Mouse (Mus musculus) liver, embryonic 11.5 days (tissue): ENCODE results near the gene Acat2. TPM values are rescaled to one million over a fixed set of nuclear protein-coding genes. Genes with fewer than 3 reads are reported as not detected.

ENCODE experiments used
- ATAC-seq: fragments of 200-750 bp; cut with Nextera tagmentation; replicated peaks from 2 replicates; pipeline ENCODE4 v1.8.0; 2017; ENCODE audit warnings: moderate number of reproducible peaks, mild to moderate bottlenecking, moderate TSS enrichment, moderate library complexity; ENCODE audit not compliant: low FRiP score
- DNase-seq: peaks from one replicate; pipeline ENCODE4 v3.0.0-alpha.2; 2017; ENCODE audit warnings: low spot score
- H3K27ac ChIP-seq: fragments of 300-500 bp; sonication (generic); 2 replicates; pipeline ENCODE4 v1.5.1; 2014; ENCODE audit warnings: mild to moderate bottlenecking, low read depth, low read length, control low read depth
- H3K27me3 ChIP-seq: fragments of 300-500 bp; sonication (generic); replicated peaks from 2 replicates; pipeline ENCODE4 v1.6.1; 2014; ENCODE audit warnings: low read length, mixed read lengths; ENCODE audit not compliant: control insufficient read depth, insufficient read depth
- H3K36me3 ChIP-seq: fragments of 300-500 bp; sonication (generic); 2 replicates; pipeline ENCODE4 v1.6.1; 2014; ENCODE audit warnings: mild to moderate bottlenecking, low read length, moderate library complexity, mixed read lengths; ENCODE audit not compliant: control insufficient read depth, insufficient read depth
- H3K4me1 ChIP-seq: fragments of 300-500 bp; sonication (generic); replicated peaks from 2 replicates; pipeline ENCODE4 v1.6.1; 2014; ENCODE audit warnings: low read length, mixed read lengths; ENCODE audit not compliant: control insufficient read depth, insufficient read depth
- H3K4me2 ChIP-seq: fragments of 300-500 bp; sonication (generic); 2 replicates; pipeline ENCODE4 v1.6.1; 2014; ENCODE audit warnings: mild to moderate bottlenecking, control low read depth, moderate library complexity
- H3K4me3 ChIP-seq: fragments of 300-500 bp; sonication (generic); 2 replicates; pipeline ENCODE4 v1.5.1; 2014; ENCODE audit warnings: low read depth, low read length, control low read depth
- H3K9ac ChIP-seq: fragments of 300-500 bp; sonication (generic); 2 replicates; pipeline ENCODE4 v1.6.1; 2014; ENCODE audit warnings: low read depth, low read length, control low read depth
- H3K9me3 ChIP-seq: fragments of 300-500 bp; sonication (generic); 2 replicates; pipeline ENCODE4 v1.6.1; 2016; ENCODE audit warnings: low read length, inconsistent platforms, mixed read lengths; ENCODE audit not compliant: control insufficient read depth
- WGBS: fragments of 180-500 bp; shearing (Covaris S2); extraction: QIAGEN DNeasy Blood & Tissue Kit; methylation state at CpG from one replicate; pipeline ENCODE4 v1.1.7; 2014; 5-methylcytosine and 5-hydroxymethylcytosine counted together
- polyA plus RNA-seq: library from polyadenylated mRNA; unstranded; fragments of >200 nt; fragmentation: Nextera tagmentation; extraction: Ambion mirVana; gene quantifications from 2 replicates; pipeline ENCODE4 v1.2.1, GENCODE M21; 2014

The Acat2 gene
- polyA plus RNA-seq, 1 experiment from 2014 or later = 113 TPM

GRCm38 (mm10) chr17:12925703-12926180, 34.8 kb downstream of the Acat2 start:
- no peak overlapping the region for H3K4me2 ChIP-seq
- peaks cover 41% of the 10 kb centered on the region for H3K36me3 ChIP-seq
- no peak for DNase-seq
- no peaks in the 10 kb centered on the region for H3K9me3 ChIP-seq
- no peak overlapping the region for H3K4me3 ChIP-seq
- 0 out of 2 replicates have a peak, but pooled peaks have one; percentile 8 for ATAC-seq
- WGBS = 88% methylated on average over 8 of the region's 8 CpGs
- no peaks in the 10 kb centered on the region for H3K4me1 ChIP-seq
- H3K27me3 ChIP-seq = no peaks in the 10 kb centered on the region
- no peak overlapping the region for H3K9ac ChIP-seq
- H3K27ac ChIP-seq = no peak overlapping the region

- Histone ChIP-seq H3K9me3 (no peaks in the 10 kb centered on the region), H3K4me1 (no peaks in the 10 kb centered on the region), H3K27ac (no peak overlapping the region), H3K4me2 (no peak overlapping the region), H3K4me3 (no peak overlapping the region), H3K9ac (no peak overlapping the region), H3K36me3 (peaks cover 48% of the 10 kb centered on the region), H3K27me3 (no peaks in the 10 kb centered on the region)
- 90% methylated on average over 3 of the region's 3 CpGs for WGBS
- DNase-seq = no peak
- ATAC-seq = peak; percentile 30; the same call in 1 of the 2 replicates
Observed at GRCm38 (mm10) chr17:12925001-12925400, 35.5 kb downstream of the Acat2 start.

- Histone ChIP-seq H3K4me1 (peaks cover 3% of the 10 kb centered on the region; the same call in 1 of the 2 replicates), H3K27ac (no peak overlapping the region), H3K9ac (no peak overlapping the region), H3K4me2 (no peak overlapping the region), H3K36me3 (peaks cover 58% of the 10 kb centered on the region), H3K4me3 (no peak overlapping the region), H3K27me3 (no peaks in the 10 kb centered on the region), H3K9me3 (no peaks in the 10 kb centered on the region)
- no peak for DNase-seq
- 97% methylated on average over 1 of the region's 1 CpGs for WGBS
- no peak for ATAC-seq
Observed at GRCm38 (mm10) chr17:12921073-12921472, 39.5 kb downstream of the Acat2 start.

- Histone ChIP-seq H3K4me1 (peaks cover 4% of the 10 kb centered on the region; the same call in 1 of the 2 replicates), H3K9me3 (no peaks in the 10 kb centered on the region), H3K27me3 (no peaks in the 10 kb centered on the region), H3K4me3 (peak overlapping the region; percentile 93), H3K4me2 (peak overlapping the region; percentile 66), H3K27ac (peak overlapping the region; percentile 95), H3K9ac (peak overlapping the region; percentile 100), H3K36me3 (peaks cover 39% of the 10 kb centered on the region)
- DNase-seq = no peak
- under 1% methylated on average over 40 of the region's 40 CpGs for WGBS
- peak; percentile 77 for ATAC-seq
Observed at GRCm38 (mm10) chr17:12916588-12917380, 43.8 kb downstream of the Acat2 start.

GRCm38 (mm10) chr17:12915881-12916583, 44.5 kb downstream of the Acat2 start, which contains the start of gene Mrpl18:
Gene Mrpl18, minus strand, starts transcription at chr17:12916345.
- Histone ChIP-seq H3K27me3 (no peaks in the 10 kb centered on the region), H3K9ac (peak within 1 kb of the TSS; percentile 100), H3K36me3 (peaks cover 39% of the 10 kb centered on the region), H3K4me2 (peak within 1 kb of the TSS; percentile 90), H3K9me3 (no peaks in the 10 kb centered on the region), H3K4me1 (peaks cover 4% of the 10 kb centered on the region; the same call in 1 of the 2 replicates), H3K27ac (peak within 1 kb of the TSS; percentile 95), H3K4me3 (peak within 1 kb of the TSS; percentile 93)
- WGBS = under 1% methylated on average over 56 of the region's 56 CpGs
- ATAC-seq (peak; percentile 98), DNase-seq (peak; percentile 99)

- H3K27ac ChIP-seq = peak within 1 kb of the TSS; percentile 95
- WGBS = under 1% methylated on average over 18 of the region's 18 CpGs
- H3K9me3 ChIP-seq = no peaks in the 10 kb centered on the region
- peaks cover 4% of the 10 kb centered on the region; the same call in 1 of the 2 replicates for H3K4me1 ChIP-seq
- no peaks in the 10 kb centered on the region for H3K27me3 ChIP-seq
- peak within 1 kb of the TSS; percentile 93 for H3K4me3 ChIP-seq
- 0 out of 2 replicates have a peak, but pooled peaks have one; percentile 6 for ATAC-seq
- peaks cover 35% of the 10 kb centered on the region for H3K36me3 ChIP-seq
- H3K9ac ChIP-seq = peak within 1 kb of the TSS; percentile 100
- H3K4me2 ChIP-seq = peak within 1 kb of the TSS; percentile 90
- DNase-seq = no peak
Observed at GRCm38 (mm10) chr17:12915488-12915880, 45.1 kb downstream of the Acat2 start, which contains the start of gene Tcp1. Gene Tcp1, plus strand, starts transcription at chr17:12915701.

- Histone ChIP-seq H3K4me1 (0 out of 2 replicates have a peak, but pooled peaks cover 2% of the 10 kb centered on the region), H3K9me3 (no peaks in the 10 kb centered on the region), H3K4me3 (no peak overlapping the region), H3K4me2 (no peak overlapping the region), H3K9ac (no peak overlapping the region), H3K27ac (no peak overlapping the region), H3K27me3 (no peaks in the 10 kb centered on the region), H3K36me3 (peaks cover 17% of the 10 kb centered on the region)
- ATAC-seq (no peak), DNase-seq (no peak)
- WGBS = 88% methylated on average over 8 of the region's 8 CpGs
Observed at GRCm38 (mm10) chr17:12910391-12910790, 50.2 kb downstream of the Acat2 start.

GRCm38 (mm10) chr17:12909361-12910280, 50.9 kb downstream of the Acat2 start, which contains the start of gene Pnldc1:
Gene Pnldc1, minus strand, starts transcription at chr17:12910230.
- Histone ChIP-seq H3K9ac (no peak within 1 kb of the TSS), H3K4me2 (no peak within 1 kb of the TSS), H3K27me3 (no peaks in the 10 kb centered on the region), H3K9me3 (no peaks in the 10 kb centered on the region), H3K36me3 (peaks cover 17% of the 10 kb centered on the region), H3K4me1 (no peaks in the 10 kb centered on the region), H3K27ac (no peak within 1 kb of the TSS), H3K4me3 (no peak within 1 kb of the TSS)
- ATAC-seq = peak; percentile 21; the same call in 1 of the 2 replicates
- no peak for DNase-seq
- WGBS = 80% methylated on average over 35 of the region's 35 CpGs
